Mouse (Mus musculus) hindlimb bud, embryonic 11.5 days (tissue): ENCODE measurements around the gene Ppp2r2c.

ENCODE experiments used
- DNase-seq: peaks from one replicate; pipeline ENCODE4 v3.0.0-alpha.2; 2012; ENCODE audit warnings: low read depth, low spot score; ENCODE audit errors: extremely low spot score

Gene Ppp2r2c

GRCm38 (mm10) chr5:36869578-36870236, 1.4 kb downstream of the Ppp2r2c start:
- DNase-seq = no peak

- no peak for DNase-seq
These were observed 2.6 kb downstream of the Ppp2r2c start for GRCm38 (mm10) chr5:36870916-36871315.

GRCm38 (mm10) chr5:36875956-36876355, 7.6 kb downstream of the Ppp2r2c start:
- DNase-seq = no peak

GRCm38 (mm10) chr5:36876777-36877396, 8.6 kb downstream of the Ppp2r2c start:
- DNase-seq = no peak

- no peak for DNase-seq
These were observed 9.3 kb downstream of the Ppp2r2c start for GRCm38 (mm10) chr5:36877641-36878040.

- no peak for DNase-seq
These were observed 10.5 kb downstream of the Ppp2r2c start for GRCm38 (mm10) chr5:36878801-36879200.

- no peak for DNase-seq
These were observed 12.3 kb downstream of the Ppp2r2c start for GRCm38 (mm10) chr5:36880622-36881021.

- no peak for DNase-seq
These were observed 15.2 kb downstream of the Ppp2r2c start for GRCm38 (mm10) chr5:36883516-36883915.

GRCm38 (mm10) chr5:36885067-36885466, 16.8 kb downstream of the Ppp2r2c start:
- DNase-seq = no peak

GRCm38 (mm10) chr5:36885595-36885994, 17.3 kb downstream of the Ppp2r2c start:
- DNase-seq = no peak

- no peak for DNase-seq
These were observed 18.0 kb downstream of the Ppp2r2c start for GRCm38 (mm10) chr5:36886298-36886697.

- no peak for DNase-seq
These were observed 18.6 kb downstream of the Ppp2r2c start for GRCm38 (mm10) chr5:36886852-36887283.

- no peak for DNase-seq
These were observed 19.1 kb downstream of the Ppp2r2c start for GRCm38 (mm10) chr5:36887299-36887988.

- no peak for DNase-seq
These were observed 20.2 kb downstream of the Ppp2r2c start for GRCm38 (mm10) chr5:36888501-36888900.

GRCm38 (mm10) chr5:36888911-36889310, 20.6 kb downstream of the Ppp2r2c start:
- no peak for DNase-seq

- no peak for DNase-seq
These were observed 21.1 kb downstream of the Ppp2r2c start for GRCm38 (mm10) chr5:36889380-36889886.

- DNase-seq = no peak
These were observed 22.5 kb downstream of the Ppp2r2c start for GRCm38 (mm10) chr5:36890794-36891193.

GRCm38 (mm10) chr5:36891793-36892470, 23.6 kb downstream of the Ppp2r2c start:
- no peak for DNase-seq

GRCm38 (mm10) chr5:36893263-36893662, 24.9 kb downstream of the Ppp2r2c start:
- no peak for DNase-seq

- DNase-seq = no peak
These were observed 25.8 kb downstream of the Ppp2r2c start for GRCm38 (mm10) chr5:36894070-36894469.

GRCm38 (mm10) chr5:36894604-36895368, 26.5 kb downstream of the Ppp2r2c start:
- DNase-seq = no peak
